Mouse (Mus musculus): ENCODE measurements at regions not wholly inside any gene's neighbourhood (a gene's known extent, or its start where the extent isn't known, plus 50 kb on each side); places are given as distances from the start of the nearest gene placed in this dataset.
A peak's percentile ranks its signal among the peaks of the same experiment; 100 is the strongest.

DNA sequence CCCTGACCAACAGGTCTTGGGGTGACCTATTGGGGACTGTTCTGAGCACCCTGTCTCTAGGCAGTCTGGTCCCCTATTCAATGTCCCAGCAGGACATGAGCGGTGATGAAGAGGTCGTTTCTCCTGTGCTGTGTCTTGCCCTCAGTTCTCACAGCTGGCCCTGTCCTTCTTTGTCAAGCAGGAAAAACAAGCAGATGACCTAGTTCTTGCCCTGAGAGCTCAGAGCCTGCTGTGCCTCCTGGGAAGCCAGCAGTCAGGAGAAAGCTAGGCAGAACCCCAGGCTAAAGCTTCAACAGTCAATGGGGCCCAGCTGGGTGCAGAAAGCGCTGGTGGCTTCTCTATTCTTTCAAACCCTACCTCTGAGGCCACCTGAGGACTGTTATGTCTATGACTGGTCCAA lies 66.1 kb upstream of the Stx16 start:
- Histone ChIP-seq H3K4me1 (ENCODE audit: control insufficient read depth, insufficient read depth, low read length) (peaks cover 29% of the 10 kb centered on the region), H3K4me3 (ENCODE audit: low read depth, low read length) (no peak overlapping the region), H3K9me3 (ENCODE audit: control insufficient read depth, low read depth, low read length) (no peaks in the 10 kb centered on the region), H3K9ac (replicated peaks; ENCODE audit: low read depth, low read length) (no peak overlapping the region), H3K27me3 (ENCODE audit: control insufficient read depth, insufficient read depth, low read length) (no peaks in the 10 kb centered on the region), H3K36me3 (ENCODE audit: control insufficient read depth, insufficient read depth, low read length) (no peaks in the 10 kb centered on the region), H3K4me2 (replicated peaks; ENCODE audit: low read depth, low read length) (no peak overlapping the region), H3K27ac (ENCODE audit: low read length) (peak overlapping the region; percentile 15; the same call in 1 of the 2 replicates)
- no peak for ATAC-seq (ENCODE audit: insufficient number of reproducible peaks, insufficient read depth, low FRiP score, low read depth)
- WGBS: 71% methylated on average over 3 of the region's 3 CpGs

DNA sequence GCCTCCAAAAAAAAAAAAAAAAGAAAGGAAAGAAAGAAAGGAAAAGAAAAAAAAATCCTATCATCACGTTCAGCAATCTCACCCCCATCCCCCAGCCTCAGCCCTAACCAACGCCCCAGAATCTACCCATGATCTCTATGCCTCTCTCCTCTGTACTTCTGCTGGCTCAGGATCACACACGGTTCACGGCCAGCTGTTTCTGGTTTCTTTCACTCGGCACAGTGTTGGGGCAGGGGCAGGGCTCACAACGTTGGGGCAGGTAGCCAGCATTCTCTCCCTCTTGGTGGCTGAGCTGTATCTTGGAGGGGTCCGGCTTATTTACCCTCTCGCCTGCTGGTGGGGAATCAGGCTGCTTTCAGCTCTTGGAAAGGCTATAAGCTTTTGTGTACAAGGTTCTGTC lies 64.7 kb upstream of the Stx16 start:
- Histone ChIP-seq H3K27me3 (ENCODE audit: control insufficient read depth, insufficient read depth, low read length) (no peaks in the 10 kb centered on the region), H3K9ac (replicated peaks; ENCODE audit: low read depth, low read length) (no peak overlapping the region), H3K4me2 (replicated peaks; ENCODE audit: low read depth, low read length) (0 out of 2 replicates have a peak overlapping the region, but pooled peaks have one; percentile 1), H3K9me3 (ENCODE audit: control insufficient read depth, low read depth, low read length) (no peaks in the 10 kb centered on the region), H3K4me3 (ENCODE audit: low read depth, low read length) (no peak overlapping the region), H3K36me3 (ENCODE audit: control insufficient read depth, insufficient read depth, low read length) (no peaks in the 10 kb centered on the region), H3K4me1 (ENCODE audit: control insufficient read depth, insufficient read depth, low read length) (peaks cover 29% of the 10 kb centered on the region), H3K27ac (ENCODE audit: low read length) (peak overlapping the region; percentile 55; the same call in 1 of the 2 replicates)
- 23% methylated on average over 8 of the region's 8 CpGs for WGBS
- peak; percentile 42; the same call in 1 of the 2 replicates for ATAC-seq (ENCODE audit: insufficient number of reproducible peaks, insufficient read depth, low FRiP score, low read depth)

DNA sequence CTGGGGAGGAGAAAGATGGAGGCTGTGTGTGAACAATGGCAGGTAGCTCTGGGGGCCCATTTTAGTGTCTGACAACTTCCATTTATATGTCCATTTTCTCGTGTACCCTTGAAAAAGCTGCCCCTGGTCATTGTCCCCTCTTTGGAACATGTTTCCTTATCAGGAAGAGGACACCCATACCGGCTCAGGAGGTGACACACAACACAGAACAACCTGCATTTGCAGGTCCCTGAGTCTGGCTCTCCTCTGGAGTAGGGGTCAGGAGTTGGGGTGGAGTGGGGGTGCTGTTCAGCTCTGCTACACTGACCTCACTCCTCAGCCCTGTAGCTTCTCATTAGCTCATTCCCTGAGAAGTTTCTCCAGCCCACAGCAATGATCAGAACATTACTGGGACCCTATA lies 61.7 kb upstream of the Stx16 start:
- Histone ChIP-seq H3K9ac (replicated peaks; ENCODE audit: low read depth, low read length) (no peak overlapping the region), H3K9me3 (ENCODE audit: control insufficient read depth, low read depth, low read length) (no peaks in the 10 kb centered on the region), H3K27ac (ENCODE audit: low read length) (no peak overlapping the region), H3K4me1 (ENCODE audit: control insufficient read depth, insufficient read depth, low read length) (peaks cover 16% of the 10 kb centered on the region; the same call in 1 of the 2 replicates), H3K36me3 (ENCODE audit: control insufficient read depth, insufficient read depth, low read length) (no peaks in the 10 kb centered on the region), H3K4me3 (ENCODE audit: low read depth, low read length) (no peak overlapping the region), H3K27me3 (ENCODE audit: control insufficient read depth, insufficient read depth, low read length) (no peaks in the 10 kb centered on the region), H3K4me2 (replicated peaks; ENCODE audit: low read depth, low read length) (no peak overlapping the region)
- 67% methylated on average over 2 of the region's 2 CpGs for WGBS
- no peak for ATAC-seq (ENCODE audit: insufficient number of reproducible peaks, insufficient read depth, low FRiP score, low read depth)

DNA sequence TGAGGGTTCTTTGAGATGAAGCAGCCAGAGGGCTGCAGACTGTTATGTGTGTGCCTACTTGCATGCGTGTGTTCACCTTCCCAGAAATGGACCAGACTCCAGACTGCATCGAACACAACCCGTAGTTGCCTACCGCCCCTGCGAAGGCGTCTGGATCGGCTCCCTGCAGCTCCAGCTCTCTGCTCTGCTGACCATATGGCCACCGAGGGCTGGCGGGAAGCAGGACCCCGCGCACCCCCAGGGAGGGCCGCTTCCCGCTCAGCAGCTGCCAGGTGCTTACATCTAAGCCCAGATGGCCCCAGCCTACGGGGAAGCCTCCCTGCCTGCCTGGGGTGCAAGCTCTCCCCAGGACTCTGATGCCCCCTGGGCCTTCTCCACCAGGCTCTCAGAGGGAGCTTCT lies 60.8 kb upstream of the Stx16 start:
- no peaks in the 10 kb centered on the region for H3K36me3 ChIP-seq (ENCODE audit: control insufficient read depth, insufficient read depth, low read length)
- no peak overlapping the region for H3K9ac ChIP-seq (replicated peaks; ENCODE audit: low read depth, low read length)
- H3K27ac ChIP-seq (ENCODE audit: low read length): no peak overlapping the region
- no peak overlapping the region for H3K4me2 ChIP-seq (replicated peaks; ENCODE audit: low read depth, low read length)
- H3K9me3 ChIP-seq (ENCODE audit: control insufficient read depth, low read depth, low read length): no peaks in the 10 kb centered on the region
- peaks cover 16% of the 10 kb centered on the region; the same call in 1 of the 2 replicates for H3K4me1 ChIP-seq (ENCODE audit: control insufficient read depth, insufficient read depth, low read length)
- WGBS: 43% methylated on average over 14 of the region's 14 CpGs
- H3K27me3 ChIP-seq (ENCODE audit: control insufficient read depth, insufficient read depth, low read length): no peaks in the 10 kb centered on the region
- H3K4me3 ChIP-seq (ENCODE audit: low read depth, low read length): no peak overlapping the region
- no peak for ATAC-seq (ENCODE audit: insufficient number of reproducible peaks, insufficient read depth, low FRiP score, low read depth)

DNA sequence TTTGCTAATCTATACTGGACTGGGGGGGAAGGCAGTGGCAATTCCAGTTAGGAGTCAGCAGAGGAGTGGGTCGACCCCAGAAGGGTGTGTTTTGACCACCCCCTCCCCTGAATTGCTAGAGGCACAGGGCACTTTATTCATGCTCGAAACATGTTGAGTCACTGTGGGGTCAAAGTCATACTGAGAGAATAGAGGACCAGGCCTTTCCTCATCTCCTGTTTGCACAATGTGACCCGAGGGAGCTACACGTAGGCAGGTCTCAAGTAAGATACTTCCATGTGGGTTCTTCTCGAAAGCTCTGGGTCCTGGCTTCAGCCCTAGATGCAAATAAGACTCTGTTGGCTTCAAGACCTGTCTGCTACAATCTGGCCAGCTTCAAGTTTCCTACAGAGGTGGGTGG lies 60.0 kb upstream of the Stx16 start:
- Histone ChIP-seq H3K4me1 (ENCODE audit: control insufficient read depth, insufficient read depth, low read length) (peaks cover 10% of the 10 kb centered on the region; the same call in 1 of the 2 replicates), H3K4me2 (replicated peaks; ENCODE audit: low read depth, low read length) (no peak overlapping the region), H3K9ac (replicated peaks; ENCODE audit: low read depth, low read length) (no peak overlapping the region), H3K9me3 (ENCODE audit: control insufficient read depth, low read depth, low read length) (no peaks in the 10 kb centered on the region), H3K27me3 (ENCODE audit: control insufficient read depth, insufficient read depth, low read length) (no peaks in the 10 kb centered on the region), H3K27ac (ENCODE audit: low read length) (no peak overlapping the region), H3K4me3 (ENCODE audit: low read depth, low read length) (no peak overlapping the region), H3K36me3 (ENCODE audit: control insufficient read depth, insufficient read depth, low read length) (no peaks in the 10 kb centered on the region)
- 83% methylated on average over 5 of the region's 5 CpGs for WGBS
- no peak for ATAC-seq (ENCODE audit: insufficient number of reproducible peaks, insufficient read depth, low FRiP score, low read depth)

DNA sequence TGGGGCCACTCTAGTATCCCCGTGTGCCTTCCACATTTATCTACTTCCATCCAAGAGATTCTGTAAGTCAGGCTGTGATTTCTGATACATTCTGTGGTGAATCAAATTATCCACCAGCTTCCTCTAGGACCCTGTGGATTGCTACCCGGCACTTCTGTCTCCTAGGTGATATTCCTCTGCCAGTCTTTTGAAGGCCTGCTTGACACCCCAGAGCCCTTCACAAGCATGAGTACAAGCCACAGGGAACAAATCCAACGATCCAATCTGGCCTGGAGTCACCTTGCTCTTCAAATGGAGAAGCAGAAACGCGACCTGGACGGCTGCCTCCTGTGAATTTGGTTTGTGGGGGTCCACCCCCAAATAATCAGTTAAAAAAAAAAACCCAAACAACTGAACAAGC lies 59.1 kb upstream of the Stx16 start:
- WGBS: 78% methylated on average over 6 of the region's 6 CpGs
- H3K36me3 ChIP-seq (ENCODE audit: control insufficient read depth, insufficient read depth, low read length): no peaks in the 10 kb centered on the region

DNA sequence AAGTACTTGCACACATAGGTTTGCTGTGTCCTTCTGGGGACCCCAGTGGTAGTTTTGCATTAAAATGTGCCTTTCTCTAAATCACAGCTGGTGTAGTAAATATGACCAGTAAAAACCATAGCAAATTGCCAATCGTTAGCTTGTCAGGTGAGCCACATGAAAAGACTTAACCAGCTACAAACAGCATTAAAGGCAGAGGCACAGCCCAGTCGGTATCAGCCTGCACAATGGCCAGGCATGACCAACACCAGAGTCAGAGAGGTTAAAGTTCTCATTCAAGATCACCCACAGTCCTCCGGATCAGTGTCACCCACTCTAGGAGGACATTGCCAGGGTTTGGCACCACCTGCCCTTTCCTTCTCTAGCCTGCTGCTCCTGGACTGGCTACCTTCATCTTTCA lies 58.5 kb upstream of the Stx16 start:
- Histone ChIP-seq H3K27ac (ENCODE audit: low read length) (no peak overlapping the region), H3K4me1 (ENCODE audit: control insufficient read depth, insufficient read depth, low read length) (peaks cover 14% of the 10 kb centered on the region; the same call in 1 of the 2 replicates), H3K36me3 (ENCODE audit: control insufficient read depth, insufficient read depth, low read length) (no peaks in the 10 kb centered on the region), H3K9me3 (ENCODE audit: control insufficient read depth, low read depth, low read length) (no peaks in the 10 kb centered on the region), H3K27me3 (ENCODE audit: control insufficient read depth, insufficient read depth, low read length) (no peaks in the 10 kb centered on the region), H3K4me3 (ENCODE audit: low read depth, low read length) (no peak overlapping the region), H3K4me2 (replicated peaks; ENCODE audit: low read depth, low read length) (no peak overlapping the region), H3K9ac (replicated peaks; ENCODE audit: low read depth, low read length) (no peak overlapping the region)
- ATAC-seq (ENCODE audit: insufficient number of reproducible peaks, insufficient read depth, low FRiP score, low read depth): no peak
- 78% methylated on average over 3 of the region's 3 CpGs for WGBS

More for the DNA sequence above, 59.1 kb upstream of the Stx16 start:
- Histone ChIP-seq H3K4me2 (replicated peaks; ENCODE audit: low read depth, low read length) (no peak overlapping the region), H3K4me1 (ENCODE audit: control insufficient read depth, insufficient read depth, low read length) (peaks cover 8% of the 10 kb centered on the region; the same call in 1 of the 2 replicates), H3K27me3 (ENCODE audit: control insufficient read depth, insufficient read depth, low read length) (no peaks in the 10 kb centered on the region), H3K4me3 (ENCODE audit: low read depth, low read length) (no peak overlapping the region), H3K9me3 (ENCODE audit: control insufficient read depth, low read depth, low read length) (no peaks in the 10 kb centered on the region), H3K9ac (replicated peaks; ENCODE audit: low read depth, low read length) (no peak overlapping the region), H3K27ac (ENCODE audit: low read length) (no peak overlapping the region)
- ATAC-seq (ENCODE audit: insufficient number of reproducible peaks, insufficient read depth, low FRiP score, low read depth): no peak

DNA sequence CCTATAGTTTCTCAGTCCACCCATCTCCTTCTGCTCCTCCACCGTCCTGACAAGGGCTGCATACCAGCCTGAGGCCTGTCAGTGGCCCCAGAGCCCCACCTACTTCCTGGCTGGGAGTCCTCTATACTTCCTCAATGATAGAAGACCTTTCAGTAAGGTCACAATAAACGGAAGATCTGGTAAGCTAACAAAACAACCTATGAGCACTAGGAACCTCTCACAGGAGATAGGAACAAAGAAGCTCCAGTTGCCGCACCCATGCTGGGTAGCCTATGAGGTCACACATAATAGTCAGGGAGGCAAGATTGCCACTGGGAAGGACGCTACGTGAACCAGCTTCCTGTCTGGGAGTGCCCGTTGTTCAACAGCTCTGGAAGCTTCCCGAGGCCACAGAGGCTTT lies 58.1 kb upstream of the Stx16 start:
- no peak for ATAC-seq (ENCODE audit: insufficient number of reproducible peaks, insufficient read depth, low FRiP score, low read depth)
- Histone ChIP-seq H3K4me3 (ENCODE audit: low read depth, low read length) (no peak overlapping the region), H3K27me3 (ENCODE audit: control insufficient read depth, insufficient read depth, low read length) (no peaks in the 10 kb centered on the region), H3K9ac (replicated peaks; ENCODE audit: low read depth, low read length) (no peak overlapping the region), H3K4me1 (ENCODE audit: control insufficient read depth, insufficient read depth, low read length) (peaks cover 14% of the 10 kb centered on the region; the same call in 1 of the 2 replicates), H3K36me3 (ENCODE audit: control insufficient read depth, insufficient read depth, low read length) (no peaks in the 10 kb centered on the region), H3K9me3 (ENCODE audit: control insufficient read depth, low read depth, low read length) (no peaks in the 10 kb centered on the region), H3K4me2 (replicated peaks; ENCODE audit: low read depth, low read length) (no peak overlapping the region), H3K27ac (ENCODE audit: low read length) (no peak overlapping the region)
- 57% methylated on average over 7 of the region's 7 CpGs for WGBS

DNA sequence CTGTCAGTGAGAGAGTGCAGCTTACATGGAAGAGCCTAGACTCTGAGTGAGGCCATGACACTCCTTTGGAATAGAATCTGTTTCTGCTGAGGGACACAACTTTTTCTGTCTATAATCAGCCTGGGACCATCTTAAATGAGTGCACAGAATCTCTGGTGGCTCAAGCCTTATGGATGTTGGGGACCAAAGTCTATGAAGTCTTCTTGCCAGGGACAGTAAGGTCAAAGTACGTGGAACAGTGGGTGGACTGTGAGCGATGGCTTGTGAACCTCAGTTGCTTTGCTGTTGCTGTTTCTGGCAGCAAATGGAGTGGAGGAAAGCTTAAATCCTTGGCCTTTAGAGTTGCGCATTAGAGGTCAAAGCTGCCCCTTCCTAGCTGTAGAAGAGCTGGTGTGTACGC lies 57.1 kb upstream of the Stx16 start:
- H3K27ac ChIP-seq (ENCODE audit: low read length): no peak overlapping the region
- H3K9me3 ChIP-seq (ENCODE audit: control insufficient read depth, low read depth, low read length): no peaks in the 10 kb centered on the region
- H3K4me3 ChIP-seq (ENCODE audit: low read depth, low read length): no peak overlapping the region
- 92% methylated on average over 4 of the region's 4 CpGs for WGBS
- H3K4me2 ChIP-seq (replicated peaks; ENCODE audit: low read depth, low read length): no peak overlapping the region
- H3K9ac ChIP-seq (replicated peaks; ENCODE audit: low read depth, low read length): no peak overlapping the region
- no peak for ATAC-seq (ENCODE audit: insufficient number of reproducible peaks, insufficient read depth, low FRiP score, low read depth)
- peaks cover 14% of the 10 kb centered on the region; the same call in 1 of the 2 replicates for H3K4me1 ChIP-seq (ENCODE audit: control insufficient read depth, insufficient read depth, low read length)
- no peaks in the 10 kb centered on the region for H3K36me3 ChIP-seq (ENCODE audit: control insufficient read depth, insufficient read depth, low read length)
- H3K27me3 ChIP-seq (ENCODE audit: control insufficient read depth, insufficient read depth, low read length): no peaks in the 10 kb centered on the region

All from stomach, embryonic 14.5 days (tissue).